25 mouse cellular contexts compared by ENCODE assay signal in the genomic region with DNA sequence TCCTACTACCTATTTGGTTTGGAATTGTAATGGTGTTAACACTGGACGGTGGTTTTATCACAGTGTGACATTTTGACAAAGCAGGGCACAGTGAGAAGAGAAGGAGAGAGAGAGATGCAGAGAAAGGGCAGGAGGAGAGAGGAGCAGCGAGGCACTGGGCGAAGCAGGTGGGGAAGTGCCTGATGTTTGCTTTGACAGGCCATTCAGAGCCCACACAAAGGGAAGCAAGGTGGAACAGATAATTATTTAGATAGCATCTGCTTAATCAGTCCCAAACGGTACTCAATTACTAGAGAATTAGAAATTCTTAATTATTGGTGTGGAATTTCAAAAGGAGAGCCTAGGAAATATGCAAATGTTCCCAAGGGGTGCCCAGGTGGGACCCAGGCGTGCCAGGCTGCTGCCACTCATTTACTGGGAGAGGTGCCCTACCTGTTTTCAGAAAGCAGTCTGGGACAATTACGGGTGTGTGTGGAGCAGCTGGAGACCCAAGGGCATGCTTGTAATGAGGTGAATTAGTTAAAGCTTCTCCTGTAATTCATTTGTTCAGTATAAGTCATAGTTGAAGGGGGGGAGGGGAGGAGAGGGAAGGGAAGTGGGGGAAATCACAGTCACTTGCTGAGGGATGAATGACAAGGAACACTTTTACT.
DNase-seq lines count a peak whose midpoint lies in the region; ATAC-seq and TF ChIP-seq lines count a peak whose summit lies in the region.
"Had no signal": no experiment of that assay in that cellular context is flagged by ENCODE, and none has a peak within 500 bp of the region (broad histone marks: within the 10 kb centered on the region; RNA-seq: fewer than 3 reads in every experiment).

No protein-coding gene starts in this region.

- H3K9ac ChIP-seq in heart, embryonic 12.5 days, result no peak overlapping the region
- no peak overlapping the region for H3K9ac ChIP-seq in midbrain, embryonic 13.5 days (replicated peaks)
- no peak overlapping the region for H3K9ac ChIP-seq in midbrain, embryonic 16.5 days (ENCODE audit: low read depth, low read length)
- no peak overlapping the region for H3K9ac ChIP-seq in embryonic facial prominence, embryonic 15.5 days
- H3K9ac ChIP-seq: heart, embryonic 15.5 days; limb, embryonic 15.5 days; liver, embryonic 13.5 days had no signal

- H3K9me3 ChIP-seq in heart, embryonic 12.5 days (replicated peaks), result 0 out of 2 replicates have a peak, but pooled peaks cover 7% of the 10 kb centered on the region
- H3K9me3 ChIP-seq in midbrain, embryonic 13.5 days, result no peaks in the 10 kb centered on the region
- no peaks in the 10 kb centered on the region for H3K9me3 ChIP-seq in midbrain, embryonic 16.5 days (replicated peaks; ENCODE audit: control insufficient read depth, low read length, poor library complexity, severe bottlenecking)
- H3K9me3 ChIP-seq in embryonic facial prominence, embryonic 15.5 days (replicated peaks), result no peaks in the 10 kb centered on the region
- H3K9me3 ChIP-seq: heart, embryonic 15.5 days; limb, embryonic 10.5 days; limb, embryonic 15.5 days; liver, embryonic 13.5 days had no signal

- 60% methylated on average over 6 of the region's 6 CpGs for WGBS in heart, embryonic 12.5 days
- WGBS in midbrain, embryonic 13.5 days, result 43% methylated on average over 6 of the region's 6 CpGs
- 49% methylated on average over 6 of the region's 6 CpGs for WGBS in midbrain, embryonic 16.5 days
- WGBS in embryonic facial prominence, embryonic 15.5 days, result 37% methylated on average over 6 of the region's 6 CpGs

- no peaks in the 10 kb centered on the region for H3K4me1 ChIP-seq in heart, embryonic 12.5 days (replicated peaks)
- no peaks in the 10 kb centered on the region for H3K4me1 ChIP-seq in midbrain, embryonic 13.5 days (replicated peaks)
- H3K4me1 ChIP-seq in midbrain, embryonic 16.5 days (ENCODE audit: control insufficient read depth, insufficient read depth, low read length), result no peaks in the 10 kb centered on the region
- H3K4me1 ChIP-seq in embryonic facial prominence, embryonic 15.5 days, result peaks cover 7% of the 10 kb centered on the region
- H3K4me1 ChIP-seq: heart, embryonic 15.5 days; liver, embryonic 13.5 days; megakaryocyte, embryonic 14.5 days had no signal

- no peak for ATAC-seq in heart, embryonic 12.5 days (ENCODE audit: insufficient number of reproducible peaks, low FRiP score)
- peak; percentile 65; the same call in 1 of the 2 replicates for ATAC-seq in midbrain, embryonic 13.5 days
- ATAC-seq in midbrain, embryonic 16.5 days, result no peak
- peak; percentile 74 for ATAC-seq in embryonic facial prominence, embryonic 15.5 days (ENCODE audit: insufficient number of reproducible peaks, low FRiP score, low TSS enrichment, low read depth)
- ATAC-seq: intestine, postnatal 0 days; lung, postnatal 0 days had no signal

- no peak overlapping the region for H3K4me3 ChIP-seq in heart, embryonic 12.5 days
- H3K4me3 ChIP-seq in midbrain, embryonic 13.5 days (replicated peaks), result no peak overlapping the region
- H3K4me3 ChIP-seq in midbrain, embryonic 16.5 days (ENCODE audit: low read depth, low read length), result no peak overlapping the region
- no peak overlapping the region for H3K4me3 ChIP-seq in embryonic facial prominence, embryonic 15.5 days (replicated peaks)
- H3K4me3 ChIP-seq: heart, embryonic 15.5 days; limb, embryonic 10.5 days; limb, embryonic 15.5 days; liver, embryonic 13.5 days; megakaryocyte, embryonic 14.5 days had no signal

- TF ChIP-seq CTCF in brain, embryonic 14.5 days (IDR thresholded peaks at IDR 0.05; ENCODE audit: borderline replicate concordance, extremely low read depth, insufficient read depth, insufficient read length), result no peak

- H3K27me3 ChIP-seq in heart, embryonic 12.5 days (replicated peaks), result no peaks in the 10 kb centered on the region
- peaks cover 12% of the 10 kb centered on the region for H3K27me3 ChIP-seq in midbrain, embryonic 13.5 days
- H3K27me3 ChIP-seq in midbrain, embryonic 16.5 days (ENCODE audit: control insufficient read depth, insufficient read depth, low read depth, low read length), result no peaks in the 10 kb centered on the region
- H3K27me3 ChIP-seq in embryonic facial prominence, embryonic 15.5 days, result no peaks in the 10 kb centered on the region
- H3K27me3 ChIP-seq: heart, embryonic 15.5 days; limb, embryonic 15.5 days; liver, embryonic 13.5 days; megakaryocyte, embryonic 14.5 days had no signal

- no peak overlapping the region for H3K4me2 ChIP-seq in heart, embryonic 12.5 days
- no peak overlapping the region for H3K4me2 ChIP-seq in midbrain, embryonic 13.5 days (replicated peaks)
- H3K4me2 ChIP-seq in midbrain, embryonic 16.5 days (ENCODE audit: low read length), result no peak overlapping the region
- no peak overlapping the region for H3K4me2 ChIP-seq in embryonic facial prominence, embryonic 15.5 days (replicated peaks)
- H3K4me2 ChIP-seq: heart, embryonic 15.5 days; limb, embryonic 15.5 days; liver, embryonic 13.5 days had no signal

- TF ChIP-seq POLR2A in brain, embryonic 14.5 days (IDR thresholded peaks at IDR 0.05; ENCODE audit: borderline replicate concordance, extremely low read depth, insufficient read depth, insufficient read length, poor library complexity, severe bottlenecking), result no peak

- no peak overlapping the region for H3K27ac ChIP-seq in heart, embryonic 12.5 days (ENCODE audit: poor library complexity, severe bottlenecking)
- H3K27ac ChIP-seq in midbrain, embryonic 13.5 days, result no peak overlapping the region
- no peak overlapping the region for H3K27ac ChIP-seq in midbrain, embryonic 16.5 days (ENCODE audit: low read length)
- no peak overlapping the region for H3K27ac ChIP-seq in embryonic facial prominence, embryonic 15.5 days (replicated peaks)
- H3K27ac ChIP-seq: heart, embryonic 15.5 days; limb, embryonic 10.5 days; limb, embryonic 15.5 days; liver, embryonic 13.5 days had no signal

- H3K36me3 ChIP-seq in heart, embryonic 12.5 days, result no peaks in the 10 kb centered on the region
- no peaks in the 10 kb centered on the region for H3K36me3 ChIP-seq in midbrain, embryonic 13.5 days
- H3K36me3 ChIP-seq in midbrain, embryonic 16.5 days (ENCODE audit: control insufficient read depth, insufficient read depth, low read length), result no peaks in the 10 kb centered on the region
- no peaks in the 10 kb centered on the region for H3K36me3 ChIP-seq in embryonic facial prominence, embryonic 15.5 days
- H3K36me3 ChIP-seq: heart, embryonic 15.5 days; limb, embryonic 10.5 days; limb, embryonic 15.5 days; liver, embryonic 13.5 days had no signal

- DNase-seq in heart, adult 11 months, result peak; percentile 71
- peak; percentile 65 for DNase-seq in brain, embryonic 14.5 days (ENCODE audit: low read depth)
- no peak for DNase-seq in ovary, postnatal 10 days (ENCODE audit: low spot score)
- DNase-seq: adrenal gland, postnatal 25 days; B cell, adult 2 months; cerebellum, adult 18-20 months; cerebellum, postnatal 10 days; kidney, adult 9 months; kidney, postnatal 10 days; layer of hippocampus, postnatal 36 days; liver, embryonic 13.5 days; lung, adult 18-20 months; lung, postnatal 4 days; thymus, adult 2 months; thymus, postnatal 36 days had no signal

Comparison
In these comparisons a context has a peak if more than half of its experiments do, and no peak if none do; other contexts are left out.
1. ATAC-seq: peak in midbrain, embryonic 13.5 days (single experiment) and embryonic facial prominence, embryonic 15.5 days (single experiment); none in heart, embryonic 12.5 days (single experiment) and midbrain, embryonic 16.5 days (single experiment).